Mouse (Mus musculus) erythroblast, embryonic 14.5 days (primary cell): ENCODE data around the gene Ppl. TPM values are rescaled to one million over a fixed set of nuclear protein-coding genes. Genes with fewer than 3 reads are reported as not detected.

ENCODE experiments used
- H3K27me3 ChIP-seq: 2 replicates; pipeline ENCODE4 v1.6.1; 2012; ENCODE audit warnings: inconsistent platforms; ENCODE audit not compliant: control insufficient read depth
- H3K36me3 ChIP-seq: 2 replicates; pipeline ENCODE4 v1.6.1; 2012; ENCODE audit warnings: mild to moderate bottlenecking, inconsistent platforms; ENCODE audit not compliant: control insufficient read depth
- H3K4me1 ChIP-seq: 2 replicates; pipeline ENCODE4 v1.6.1; 2012; ENCODE audit warnings: inconsistent platforms; ENCODE audit not compliant: control insufficient read depth
- H3K4me3 ChIP-seq: replicated peaks from 2 replicates; pipeline ENCODE3; 2012; ENCODE audit warnings: moderate library complexity, mild to moderate bottlenecking, inconsistent platforms
- H3K9me3 ChIP-seq: 2 replicates; pipeline ENCODE4 v1.6.1; 2012; ENCODE audit warnings: low read length, inconsistent platforms, mixed read lengths; ENCODE audit not compliant: control insufficient read depth
- GATA1 ChIP-seq: IDR thresholded peaks from 2 replicates; pipeline ENCODE4 v1.6.1; 2012; ENCODE audit warnings: low read length, inconsistent platforms, mixed read lengths
- TAL1 ChIP-seq: IDR thresholded peaks from 3 replicates; pipeline ENCODE4 v1.6.1; 2012; ENCODE audit warnings: low read length, inconsistent platforms, mixed read lengths
- polyA plus RNA-seq: library from polyadenylated mRNA; stranded (reverse); fragments of >175 nt; gene quantifications from 2 replicates; pipeline ENCODE4 v1.2.3, GENCODE M21; 2012

Gene Ppl
- polyA plus RNA-seq, 1 experiment = 0.01 TPM

DNA sequence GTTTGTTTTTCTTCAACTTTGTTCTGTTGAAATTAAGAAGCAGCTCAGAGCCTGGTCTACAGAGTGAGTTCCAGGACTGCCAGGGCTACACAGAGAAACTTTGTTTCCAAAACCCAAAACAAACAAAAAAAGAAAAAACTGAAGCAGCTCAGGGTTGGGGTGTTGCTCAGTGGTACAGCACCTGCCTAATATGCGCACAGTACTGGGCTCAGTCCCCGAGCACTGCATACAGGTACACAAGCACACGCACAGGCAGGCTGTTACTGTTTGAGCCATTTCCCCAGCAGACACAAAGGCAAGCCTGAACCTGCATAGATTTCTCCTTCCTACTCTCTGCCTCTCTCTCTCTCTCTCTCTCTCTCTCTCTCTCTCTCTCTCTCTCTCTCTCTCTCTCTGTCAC lies 21.2 kb downstream of the Ppl start:
- 0 out of 2 replicates have a peak, but pooled peaks cover 3% of the 10 kb centered on the region for H3K9me3 ChIP-seq
- TF ChIP-seq GATA1 = no peak
- no peaks in the 10 kb centered on the region for H3K36me3 ChIP-seq
- no peaks in the 10 kb centered on the region for H3K4me1 ChIP-seq
- no peaks in the 10 kb centered on the region for H3K27me3 ChIP-seq
- no peak overlapping the region for H3K4me3 ChIP-seq

DNA sequence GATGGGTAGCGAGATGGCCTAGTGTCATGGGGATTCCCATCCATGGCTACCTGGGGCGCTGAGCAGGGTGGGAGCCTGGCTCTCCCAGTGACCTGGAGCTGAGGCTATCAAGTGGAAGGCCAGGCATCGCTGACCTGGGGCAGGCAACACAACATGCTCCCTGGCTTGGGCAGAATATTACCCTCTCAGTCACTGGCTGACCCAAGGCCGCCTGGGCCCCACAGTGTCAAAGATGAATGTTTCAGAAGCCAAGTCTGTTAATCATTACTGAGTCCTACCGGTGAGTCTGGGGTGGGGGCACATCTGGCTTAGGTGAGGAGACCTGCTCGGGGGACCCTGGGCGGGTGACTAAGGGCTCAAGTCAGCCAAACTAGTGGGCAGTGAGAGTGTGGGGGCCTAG lies 22.3 kb downstream of the Ppl start:
- H3K27me3 ChIP-seq = no peaks in the 10 kb centered on the region

DNA sequence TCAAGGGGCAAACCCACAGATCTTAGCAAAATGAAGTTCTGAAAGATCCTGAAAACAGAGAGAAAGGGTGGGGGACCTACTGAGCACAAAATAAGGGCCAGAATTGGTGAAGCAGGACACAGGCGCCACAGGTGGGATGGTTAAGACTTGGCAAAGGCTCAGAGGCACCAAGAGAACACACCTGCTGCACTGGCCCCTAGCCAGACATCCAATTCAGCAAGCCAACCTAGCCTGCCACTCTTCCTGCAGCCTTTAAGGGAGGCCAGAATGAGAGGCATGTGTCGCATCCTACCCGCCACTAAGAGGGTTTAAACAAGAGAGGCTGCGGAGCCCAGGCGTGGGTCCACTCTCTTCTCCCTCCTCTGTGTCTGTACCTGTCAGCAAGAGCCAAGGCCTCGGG lies 31.2 kb downstream of the Ppl start:
- TF ChIP-seq TAL1 = no peak
- no peak for TF ChIP-seq GATA1
- Histone ChIP-seq H3K9me3 (no peaks in the 10 kb centered on the region), H3K4me1 (no peaks in the 10 kb centered on the region), H3K4me3 (no peak overlapping the region), H3K36me3 (no peaks in the 10 kb centered on the region), H3K27me3 (no peaks in the 10 kb centered on the region)

More for the DNA sequence above, 22.3 kb downstream of the Ppl start:
- Histone ChIP-seq H3K36me3 (no peaks in the 10 kb centered on the region), H3K4me1 (no peaks in the 10 kb centered on the region), H3K4me3 (no peak overlapping the region), H3K9me3 (0 out of 2 replicates have a peak, but pooled peaks cover 3% of the 10 kb centered on the region)
- TF ChIP-seq TAL1 (no peak), GATA1 (no peak)

GRCm38 (mm10) chr16:5096504-5096903 lies 35.7 kb downstream of the Ppl start:
- no peaks in the 10 kb centered on the region for H3K9me3 ChIP-seq
- H3K4me1 ChIP-seq = no peaks in the 10 kb centered on the region
- no peak overlapping the region for H3K4me3 ChIP-seq
- TF ChIP-seq GATA1 (no peak), TAL1 (no peak)
- H3K27me3 ChIP-seq = no peaks in the 10 kb centered on the region
- no peaks in the 10 kb centered on the region for H3K36me3 ChIP-seq

- H3K4me1 ChIP-seq = no peaks in the 10 kb centered on the region
- TF ChIP-seq TAL1 (no peak), GATA1 (no peak)
- H3K4me3 ChIP-seq = no peak overlapping the region
- peaks cover 1% of the 10 kb centered on the region for H3K36me3 ChIP-seq
- H3K27me3 ChIP-seq = no peaks in the 10 kb centered on the region
- H3K9me3 ChIP-seq = no peaks in the 10 kb centered on the region
Observed at GRCm38 (mm10) chr16:5093285-5093684, 38.9 kb downstream of the Ppl start.

- Histone ChIP-seq H3K36me3 (peaks cover 43% of the 10 kb centered on the region), H3K4me3 (no peak overlapping the region)
Observed at GRCm38 (mm10) chr16:5089021-5089420, 43.2 kb downstream of the Ppl start.

DNA sequence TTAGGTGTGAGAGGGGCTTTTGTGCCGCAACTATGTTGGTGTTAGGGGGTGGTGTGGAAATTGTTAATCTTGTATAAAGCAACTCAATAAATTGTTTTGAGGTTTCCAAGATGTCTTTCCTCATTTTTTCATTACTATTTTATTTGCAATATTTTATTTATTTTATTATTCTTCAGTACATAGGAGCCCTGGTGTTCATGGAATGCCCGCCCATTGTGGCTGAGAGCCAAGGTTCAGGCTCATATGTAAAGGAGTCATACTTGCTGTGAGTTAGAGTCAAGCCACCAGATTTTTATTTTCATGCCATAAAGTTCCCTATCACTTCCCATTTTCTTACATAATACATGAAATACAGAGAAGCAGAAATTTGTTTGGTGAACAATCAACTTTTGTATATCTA lies 46.0 kb downstream of the Ppl start:
- H3K36me3 ChIP-seq = peaks cover 71% of the 10 kb centered on the region
- no peaks in the 10 kb centered on the region for H3K27me3 ChIP-seq

More at GRCm38 (mm10) chr16:5089021-5089420, 43.2 kb downstream of the Ppl start:
- TF ChIP-seq TAL1 (no peak), GATA1 (no peak)
- Histone ChIP-seq H3K9me3 (no peaks in the 10 kb centered on the region), H3K4me1 (no peaks in the 10 kb centered on the region), H3K27me3 (no peaks in the 10 kb centered on the region)

GRCm38 (mm10) chr16:5085196-5085595 lies 47.0 kb downstream of the Ppl start:
- no peak for TF ChIP-seq GATA1
- TF ChIP-seq TAL1 = no peak

More for the DNA sequence above, 46.0 kb downstream of the Ppl start:
- no peak overlapping the region for H3K4me3 ChIP-seq
- H3K4me1 ChIP-seq = no peaks in the 10 kb centered on the region
- TF ChIP-seq TAL1 (no peak), GATA1 (no peak)
- no peaks in the 10 kb centered on the region for H3K9me3 ChIP-seq

DNA sequence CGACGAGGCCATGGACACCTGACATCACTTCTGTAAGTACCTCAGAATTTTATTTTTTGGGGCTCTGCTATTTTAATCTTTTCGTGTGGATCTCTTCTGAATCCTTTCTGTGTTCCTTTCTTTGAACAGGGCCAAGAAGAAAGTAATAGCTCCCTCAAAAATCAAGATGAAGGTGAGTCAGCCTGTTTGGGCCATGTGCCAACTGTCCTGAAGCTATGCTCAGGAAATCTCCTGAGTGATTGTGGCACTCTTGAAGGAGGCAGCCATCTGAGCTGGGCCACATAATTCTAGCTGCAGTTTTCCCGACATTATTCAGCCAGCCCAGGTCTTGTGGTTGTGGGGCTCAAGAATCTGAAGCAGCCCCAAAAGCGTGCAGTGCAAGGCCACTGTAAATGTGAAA lies 57.9 kb downstream of the Ppl start:
- Histone ChIP-seq H3K9me3 (no peaks in the 10 kb centered on the region), H3K4me1 (no peaks in the 10 kb centered on the region), H3K4me3 (no peak overlapping the region), H3K27me3 (no peaks in the 10 kb centered on the region), H3K36me3 (peaks cover 99% of the 10 kb centered on the region)
- TF ChIP-seq GATA1 (no peak), TAL1 (no peak)

More at GRCm38 (mm10) chr16:5085196-5085595, 47.0 kb downstream of the Ppl start:
- Histone ChIP-seq H3K27me3 (no peaks in the 10 kb centered on the region), H3K4me3 (no peak overlapping the region), H3K4me1 (no peaks in the 10 kb centered on the region), H3K36me3 (peaks cover 76% of the 10 kb centered on the region), H3K9me3 (no peaks in the 10 kb centered on the region)

DNA sequence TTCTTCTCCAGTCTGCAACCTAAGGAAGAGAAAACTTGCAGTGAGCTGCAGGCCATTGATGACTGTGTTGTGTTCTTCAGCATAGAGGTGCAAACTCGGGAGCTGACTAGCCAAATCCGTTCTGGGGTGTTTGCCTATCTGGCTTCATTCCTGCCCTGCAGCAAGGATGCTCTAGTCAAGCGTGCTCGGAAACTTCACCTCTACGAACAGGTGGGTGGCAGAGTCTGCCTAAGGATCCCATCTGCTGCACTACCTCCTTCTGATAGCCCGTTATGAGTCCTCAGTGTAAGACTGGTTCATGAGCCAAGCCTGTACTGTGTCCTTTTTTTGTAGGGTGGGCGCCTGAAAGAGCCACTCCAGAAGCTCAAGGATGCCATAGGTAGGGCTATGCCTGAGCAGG lies 60.2 kb downstream of the Ppl start:
- Histone ChIP-seq H3K9me3 (no peaks in the 10 kb centered on the region), H3K4me3 (no peak overlapping the region), H3K27me3 (no peaks in the 10 kb centered on the region), H3K36me3 (peaks cover 96% of the 10 kb centered on the region), H3K4me1 (no peaks in the 10 kb centered on the region)
- TF ChIP-seq GATA1 (no peak), TAL1 (no peak)
